Mouse (Mus musculus) T-cell, adult 66 days (primary cell): ENCODE results near the gene Gm9040. TPM values are rescaled to one million over a fixed set of nuclear protein-coding genes. Genes with fewer than 3 reads are reported as not detected.

Source experiments
- total RNA-seq, 2 experiments: library from RNA; stranded (reverse); gene quantifications; 3 replicates in 1 of 2; 4 replicates in 1 of 2; pipeline ENCODE4 v1.2.4; 2023

Gm9040 gene
- not detected for total RNA-seq

DNA sequence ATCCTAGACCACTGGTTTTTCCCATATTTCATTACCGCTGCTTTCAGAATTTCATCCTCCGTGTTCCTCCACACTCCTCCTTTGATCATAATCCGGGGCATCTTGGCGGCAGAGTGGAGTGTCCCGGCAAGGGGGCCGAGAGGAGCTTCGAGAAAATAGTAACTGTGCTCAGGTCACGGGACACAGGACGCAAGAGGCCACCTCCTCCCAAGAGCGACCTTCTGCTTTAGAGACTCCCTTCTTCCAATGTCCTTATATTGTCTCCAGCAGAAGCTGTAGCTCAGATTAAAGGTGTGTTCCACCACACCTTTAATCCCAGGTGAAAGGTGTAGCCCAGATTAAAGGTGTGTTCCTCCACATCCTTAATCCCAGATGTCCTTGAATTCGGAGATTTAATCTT, at the start of gene Gm9040:
TSS of gene Gm9040 (minus strand) at position 101 of the 400 bp plus-strand sequence.

DNA sequence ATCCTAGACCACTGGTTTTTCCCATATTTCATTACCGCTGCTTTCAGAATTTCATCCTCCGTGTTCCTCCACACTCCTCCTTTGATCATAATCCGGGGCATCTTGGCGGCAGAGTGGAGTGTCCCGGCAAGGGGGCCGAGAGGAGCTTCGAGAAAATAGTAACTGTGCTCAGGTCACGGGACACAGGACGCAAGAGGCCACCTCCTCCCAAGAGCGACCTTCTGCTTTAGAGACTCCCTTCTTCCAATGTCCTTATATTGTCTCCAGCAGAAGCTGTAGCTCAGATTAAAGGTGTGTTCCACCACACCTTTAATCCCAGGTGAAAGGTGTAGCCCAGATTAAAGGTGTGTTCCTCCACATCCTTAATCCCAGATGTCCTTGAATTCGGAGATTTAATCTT, 27.2 kb upstream of the Gm9040 start, which contains the start of gene Gm9049:
TSS of gene Gm9049 (minus strand) at position 101 of the 400 bp plus-strand sequence.

DNA sequence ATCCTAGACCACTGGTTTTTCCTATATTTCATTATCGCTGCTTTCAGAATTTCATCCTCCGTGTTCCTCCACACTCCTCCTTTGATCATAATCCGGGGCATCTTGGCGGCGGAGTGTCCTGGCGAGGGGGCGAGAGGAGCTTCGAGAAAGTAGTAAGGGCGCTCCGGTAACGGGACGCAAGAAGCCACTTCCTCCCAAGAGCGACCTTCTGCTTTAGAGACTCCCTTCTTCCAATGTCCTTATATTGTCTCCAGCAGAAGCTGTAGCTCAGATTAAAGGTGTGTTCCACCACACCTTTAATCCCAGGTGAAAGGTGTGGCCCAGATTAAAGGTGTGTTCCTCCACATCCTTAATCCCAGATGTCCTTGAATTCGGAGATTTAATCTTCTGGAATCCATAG, 21.8 kb upstream of the Gm9040 start, which contains the start of gene Gm9048:
TSS of gene Gm9048 (minus strand) at position 101 of the 400 bp plus-strand sequence.

DNA sequence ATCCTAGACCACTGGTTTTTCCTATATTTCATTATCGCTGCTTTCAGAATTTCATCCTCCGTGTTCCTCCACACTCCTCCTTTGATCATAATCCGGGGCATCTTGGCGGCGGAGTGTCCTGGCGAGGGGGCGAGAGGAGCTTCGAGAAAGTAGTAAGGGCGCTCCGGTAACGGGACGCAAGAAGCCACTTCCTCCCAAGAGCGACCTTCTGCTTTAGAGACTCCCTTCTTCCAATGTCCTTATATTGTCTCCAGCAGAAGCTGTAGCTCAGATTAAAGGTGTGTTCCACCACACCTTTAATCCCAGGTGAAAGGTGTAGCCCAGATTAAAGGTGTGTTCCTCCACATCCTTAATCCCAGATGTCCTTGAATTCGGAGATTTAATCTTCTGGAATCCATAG, 16.4 kb upstream of the Gm9040 start, which contains the start of gene Gm9046:
TSS of gene Gm9046 (minus strand) at position 101 of the 400 bp plus-strand sequence.

DNA sequence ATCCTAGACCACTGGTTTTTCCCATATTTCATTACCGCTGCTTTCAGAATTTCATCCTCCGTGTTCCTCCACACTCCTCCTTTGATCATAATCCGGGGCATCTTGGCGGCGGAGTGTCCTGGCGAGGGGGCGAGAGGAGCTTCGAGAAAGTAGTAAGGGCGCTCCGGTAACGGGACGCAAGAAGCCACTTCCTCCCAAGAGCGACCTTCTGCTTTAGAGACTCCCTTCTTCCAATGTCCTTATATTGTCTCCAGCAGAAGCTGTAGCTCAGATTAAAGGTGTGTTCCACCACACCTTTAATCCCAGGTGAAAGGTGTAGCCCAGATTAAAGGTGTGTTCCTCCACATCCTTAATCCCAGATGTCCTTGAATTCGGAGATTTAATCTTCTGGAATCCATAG, 11.0 kb upstream of the Gm9040 start, which contains the start of gene Gm9045:
TSS of gene Gm9045 (minus strand) at position 101 of the 400 bp plus-strand sequence.

DNA sequence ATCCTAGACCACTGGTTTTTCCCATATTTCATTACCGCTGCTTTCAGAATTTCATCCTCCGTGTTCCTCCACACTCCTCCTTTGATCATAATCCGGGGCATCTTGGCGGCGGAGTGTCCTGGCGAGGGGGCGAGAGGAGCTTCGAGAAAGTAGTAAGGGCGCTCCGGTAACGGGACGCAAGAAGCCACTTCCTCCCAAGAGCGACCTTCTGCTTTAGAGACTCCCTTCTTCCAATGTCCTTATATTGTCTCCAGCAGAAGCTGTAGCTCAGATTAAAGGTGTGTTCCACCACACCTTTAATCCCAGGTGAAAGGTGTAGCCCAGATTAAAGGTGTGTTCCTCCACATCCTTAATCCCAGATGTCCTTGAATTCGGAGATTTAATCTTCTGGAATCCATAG, 5.5 kb upstream of the Gm9040 start, which contains the start of gene Gm9044:
TSS of gene Gm9044 (minus strand) at position 101 of the 400 bp plus-strand sequence.

DNA sequence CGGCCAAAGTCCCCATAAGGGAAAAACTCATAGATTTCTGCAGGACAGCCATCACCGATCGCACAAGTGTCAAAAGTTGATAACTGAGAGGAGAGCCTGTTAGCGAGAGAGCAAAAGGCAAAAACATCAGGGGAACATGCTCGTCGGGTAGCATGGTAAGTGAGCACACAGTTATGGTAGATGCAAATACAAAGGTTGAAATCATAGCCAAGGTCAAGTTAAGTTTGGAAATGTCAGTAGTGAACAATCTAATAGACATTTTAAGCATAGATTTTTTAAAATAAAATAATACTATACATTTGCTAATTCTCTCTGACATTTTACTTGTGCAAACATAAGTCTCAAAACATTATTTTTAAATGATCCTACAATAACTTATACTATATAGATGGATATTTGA, 31.8 kb downstream of the Gm9040 start, which contains the start of gene Iltifb:
TSS of gene Iltifb (minus strand) at position 101 of the 400 bp plus-strand sequence.

Other genes starting within 250 kb of the Gm9040 start
- 1 to 10 TPM; 7.3 to 8.2 TPM for gene Mdm1, start 185.2 kb downstream of the Gm9040 start, total RNA-seq
- gene Il22, start 122.0 kb downstream of the Gm9040 start, total RNA-seq: not detected
- under 1 TPM; 0.50 to 0.55 TPM for gene Gm32717, start 86.2 kb downstream of the Gm9040 start, total RNA-seq
- gene Gm32802, start 68.3 kb downstream of the Gm9040 start, total RNA-seq: under 1 TPM; 0.50 to 0.55 TPM
- gene Iltifb, start 31.9 kb downstream of the Gm9040 start, total RNA-seq: not detected
- not detected for gene Gm9044, start 5.4 kb upstream of the Gm9040 start, total RNA-seq
- gene Gm9045, start 10.9 kb upstream of the Gm9040 start, total RNA-seq: not detected
- not detected for gene Gm9046, start 16.3 kb upstream of the Gm9040 start, total RNA-seq
- not detected for gene Gm9048, start 21.7 kb upstream of the Gm9040 start, total RNA-seq
- not detected for gene Gm9049, start 27.1 kb upstream of the Gm9040 start, total RNA-seq
- gene Ifng, start 114.1 kb upstream of the Gm9040 start, total RNA-seq: 10 to 100 TPM; 16.3 to 17.1 TPM